Mouse (Mus musculus): ENCODE results near the gene Arhgef25.
"Not testable (repeated sequence)": the region's sequence is repeated elsewhere in the genome, so short reads cannot be mapped to it uniquely, and the experiment has no call there.

Gene Arhgef25

DNA sequence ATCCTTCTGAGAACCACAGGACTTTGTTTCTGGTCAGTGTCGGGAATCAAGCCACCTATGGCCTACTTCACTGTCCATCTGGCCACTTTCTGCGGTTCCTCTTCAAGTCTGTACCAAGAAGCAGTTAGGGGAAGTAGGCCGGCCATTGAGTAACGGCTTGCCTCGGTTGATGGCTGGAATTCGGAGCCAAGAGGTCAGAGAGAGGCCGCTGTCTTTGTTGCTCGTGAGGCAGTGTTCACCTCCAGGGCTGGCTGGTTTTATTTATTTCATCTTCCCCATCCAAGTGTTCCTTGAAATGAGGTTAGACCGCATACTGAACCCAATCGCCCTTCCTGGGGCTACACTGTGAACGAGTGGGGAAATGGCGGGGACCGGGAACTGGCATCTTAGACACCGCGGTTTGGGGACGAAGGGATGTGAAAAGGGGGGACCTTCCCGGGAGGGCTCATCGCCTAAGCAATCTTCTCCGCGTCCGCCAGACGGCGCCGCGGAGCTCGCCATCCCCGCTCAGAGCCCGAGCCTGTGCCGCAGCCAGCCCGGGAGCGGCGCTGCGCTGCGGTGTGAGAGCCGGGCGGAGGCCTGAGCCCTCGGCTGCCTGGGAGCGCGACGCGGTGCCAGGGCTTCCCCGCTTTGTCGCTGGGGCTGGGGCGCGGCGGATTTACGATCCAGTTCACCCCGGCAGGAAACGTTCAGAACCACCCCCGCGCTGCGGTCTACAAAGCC lies 25.1 kb downstream of the Arhgef25 start, which contains the start of gene B4galnt1:
Gene B4galnt1 (plus strand): TSS at position 595 of the 723 bp plus-strand sequence.
- peak in 1 of 2 experiments; percentile 65 for DNase-seq

DNA sequence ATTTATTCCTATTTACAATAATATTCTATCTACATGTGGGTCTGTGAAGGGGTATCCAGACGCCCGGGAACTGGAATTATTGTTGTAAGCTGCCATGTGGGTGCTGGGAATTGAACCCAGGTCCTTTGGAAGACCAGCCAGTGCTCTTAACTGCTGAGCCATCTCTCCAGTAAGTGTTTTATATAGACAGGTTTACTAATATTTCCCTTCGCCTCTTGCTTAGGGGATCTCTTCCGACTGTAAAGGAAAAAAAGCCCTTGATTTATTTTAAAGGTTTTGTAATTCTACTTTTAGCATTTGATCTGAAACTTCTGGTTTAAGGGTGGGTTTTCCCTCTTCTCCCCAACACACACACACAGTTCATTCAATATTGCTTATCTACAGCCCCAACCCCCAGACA lies 25.7 kb downstream of the Arhgef25 start:
- DNase-seq, result no peak

DNA sequence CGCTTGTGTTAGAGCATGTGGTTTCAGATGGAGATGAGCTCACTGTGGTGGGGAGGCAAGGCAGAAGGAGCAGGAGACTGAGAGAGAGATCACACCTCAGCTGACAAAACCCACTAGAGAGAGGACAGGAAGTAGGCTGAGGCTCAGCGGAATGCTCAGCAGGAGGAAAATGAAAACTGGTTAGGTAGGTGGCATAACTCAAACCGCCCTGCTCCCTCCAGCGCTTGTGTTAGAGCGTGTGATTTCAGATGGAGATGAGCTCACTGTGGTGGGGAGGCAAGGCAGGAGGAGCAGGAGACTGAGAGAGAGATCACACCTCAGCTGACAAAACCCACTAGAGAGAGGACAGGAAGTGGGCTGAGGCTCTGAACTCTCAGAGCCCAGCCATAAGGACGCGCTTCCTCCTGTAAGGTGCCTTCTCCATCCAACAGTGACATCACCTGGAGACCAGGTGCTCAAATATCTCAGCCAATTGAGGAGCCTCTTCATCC lies 27.1 kb downstream of the Arhgef25 start:
- DNase-seq, result not testable (repeated sequence)

DNA sequence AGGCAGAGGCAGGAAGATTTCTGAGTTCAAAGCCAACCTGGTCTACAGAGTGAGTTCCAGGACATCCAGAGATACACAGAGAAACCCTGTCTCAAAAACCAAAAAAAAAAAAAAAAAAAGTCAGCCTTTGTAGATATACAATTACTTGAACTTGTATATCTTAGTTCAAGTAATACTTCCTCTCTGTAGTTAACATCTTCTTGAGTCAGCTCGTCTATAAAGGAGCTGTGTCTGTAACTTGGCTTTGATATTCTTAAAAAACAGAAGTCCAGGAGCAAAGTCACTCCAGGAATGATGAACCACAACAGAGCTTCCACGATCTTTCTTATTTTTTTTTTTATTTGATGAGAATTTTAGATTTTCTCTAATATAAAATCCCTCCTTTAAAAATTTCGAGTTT lies 29.2 kb downstream of the Arhgef25 start:
- DNase-seq, result no peak

DNA sequence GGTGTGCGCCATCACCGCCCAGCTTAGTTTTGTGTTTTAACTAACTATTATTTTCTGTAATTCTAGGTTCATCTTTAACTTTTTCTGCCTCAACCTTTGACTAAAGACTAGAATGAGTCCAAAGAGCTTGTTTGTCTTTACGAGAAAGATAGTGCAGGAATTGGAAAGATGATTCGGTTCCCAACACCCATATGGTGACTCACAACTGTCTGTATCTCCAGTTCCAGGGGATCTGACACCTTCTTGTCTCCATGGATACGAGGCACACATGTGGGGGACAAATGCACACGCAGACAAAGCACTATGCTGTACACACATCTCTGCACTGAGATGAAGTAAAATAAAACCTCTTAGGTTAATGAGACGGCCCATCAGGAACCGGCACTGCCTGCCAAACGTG lies 29.8 kb downstream of the Arhgef25 start:
- no peak for DNase-seq

DNA sequence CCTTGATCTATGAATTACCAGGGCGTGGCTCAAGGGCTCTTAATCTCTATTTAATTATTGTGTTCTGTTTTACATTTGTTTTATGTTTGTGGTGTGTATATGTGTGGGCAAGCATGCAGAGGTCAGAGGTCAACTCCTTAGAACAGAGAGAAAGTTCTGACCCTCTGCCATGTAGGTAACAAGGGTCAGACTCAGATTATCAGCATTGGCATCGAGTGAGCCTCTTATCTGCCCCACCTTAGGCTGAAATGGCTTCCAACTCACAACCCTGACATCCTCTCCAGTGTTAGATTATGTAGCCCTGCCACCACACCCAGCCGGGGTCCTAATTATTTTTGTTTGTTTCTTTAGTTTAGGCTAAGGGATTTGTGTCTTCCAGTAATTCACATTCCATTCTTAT lies 31.4 kb downstream of the Arhgef25 start:
- no peak for DNase-seq

DNA sequence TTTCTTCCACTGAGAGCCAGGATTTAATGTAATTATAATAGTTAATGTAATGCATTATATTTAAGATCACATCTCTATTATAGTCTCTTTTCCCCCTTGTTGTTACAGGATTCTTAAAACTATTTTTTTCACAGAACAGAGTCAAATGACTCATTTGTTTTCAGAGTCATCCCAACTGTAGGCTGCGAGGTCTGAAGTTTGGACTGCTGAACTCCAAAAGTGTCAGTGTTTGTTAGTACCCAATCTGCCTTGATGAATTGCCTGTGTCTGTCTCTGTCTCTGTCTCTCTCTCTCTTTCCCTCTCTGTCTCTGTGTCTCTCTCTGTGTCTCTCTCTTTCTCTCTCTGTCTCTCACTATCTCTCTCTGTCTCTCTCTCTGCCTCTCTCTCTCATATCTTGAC lies 33.4 kb downstream of the Arhgef25 start:
- DNase-seq, result no peak

DNA sequence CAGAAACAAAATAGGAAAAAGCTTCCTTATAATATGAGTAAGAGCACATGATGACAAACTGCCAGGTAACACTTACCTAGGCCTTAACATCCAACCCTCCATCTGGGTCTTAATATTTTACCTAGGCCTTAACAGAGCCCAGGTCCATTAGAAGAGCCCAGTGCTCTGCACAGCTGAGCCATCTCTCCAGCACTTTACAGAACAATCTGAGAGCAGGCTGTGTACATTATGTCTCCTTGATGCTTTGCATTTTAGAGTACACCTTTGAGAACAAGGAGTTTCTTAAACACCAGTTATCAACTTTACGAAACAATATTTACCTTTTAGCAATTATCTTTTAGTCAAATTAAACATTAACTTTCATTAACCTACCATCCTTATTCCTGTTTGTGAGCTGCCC lies 33.8 kb downstream of the Arhgef25 start:
- DNase-seq, result no peak

DNA sequence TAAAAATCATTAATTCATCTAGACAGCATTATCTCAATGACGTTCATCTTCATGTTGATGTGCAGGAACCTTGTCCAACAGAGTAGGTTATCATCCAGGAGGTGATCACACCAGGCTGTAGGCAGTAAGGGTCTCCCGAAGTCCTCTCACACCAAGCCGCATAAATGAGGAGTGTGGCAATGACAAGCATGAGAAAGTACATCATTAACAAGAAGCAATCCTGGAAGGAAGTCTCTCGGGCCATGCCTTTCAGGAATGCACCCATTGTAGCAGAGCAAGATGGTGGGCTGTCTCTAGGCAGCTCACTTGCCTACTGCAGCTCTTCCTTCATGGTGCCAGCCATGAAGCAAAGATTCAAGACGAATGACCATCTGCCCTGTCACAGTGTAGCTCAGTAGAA lies 35.2 kb downstream of the Arhgef25 start:
- no peak for DNase-seq

DNA sequence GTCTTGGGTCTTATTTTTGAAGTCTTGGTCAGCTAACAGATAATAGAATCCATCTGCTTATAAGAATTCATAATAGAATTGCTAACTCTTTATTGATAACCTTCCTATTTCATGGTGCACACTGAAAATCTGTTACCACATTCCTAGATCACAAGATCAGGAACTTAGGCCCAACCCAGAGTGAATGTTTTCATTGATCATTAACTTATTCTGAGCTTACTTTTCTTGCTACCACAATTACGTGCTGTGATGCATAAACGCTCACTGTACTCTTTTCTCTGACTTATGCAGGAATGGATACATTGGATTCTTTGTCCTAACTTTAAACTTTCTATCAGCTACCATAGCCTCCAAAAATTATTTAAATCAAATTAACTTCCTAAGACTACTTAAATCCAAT lies 35.6 kb downstream of the Arhgef25 start:
- no peak for DNase-seq

DNA sequence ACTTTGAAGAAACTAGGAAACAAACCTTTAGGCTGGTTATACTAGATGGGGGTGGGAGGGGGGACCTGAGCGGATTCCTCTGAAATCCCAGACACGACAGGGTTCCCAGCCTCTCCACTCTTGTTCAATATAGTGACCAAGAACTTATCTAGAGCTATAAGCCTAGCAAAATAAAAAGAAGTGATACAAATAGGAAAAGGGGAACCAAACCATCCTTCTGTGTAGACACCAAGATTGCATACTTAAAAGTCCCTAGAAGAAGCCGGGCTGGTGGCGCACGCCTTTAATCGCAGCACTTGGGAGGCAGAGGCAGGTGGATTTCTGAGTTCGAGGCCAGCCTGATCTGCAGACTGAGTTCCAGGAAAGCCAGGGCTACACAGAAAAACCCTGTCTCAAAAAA lies 36.6 kb downstream of the Arhgef25 start:
- DNase-seq, result no peak

DNA sequence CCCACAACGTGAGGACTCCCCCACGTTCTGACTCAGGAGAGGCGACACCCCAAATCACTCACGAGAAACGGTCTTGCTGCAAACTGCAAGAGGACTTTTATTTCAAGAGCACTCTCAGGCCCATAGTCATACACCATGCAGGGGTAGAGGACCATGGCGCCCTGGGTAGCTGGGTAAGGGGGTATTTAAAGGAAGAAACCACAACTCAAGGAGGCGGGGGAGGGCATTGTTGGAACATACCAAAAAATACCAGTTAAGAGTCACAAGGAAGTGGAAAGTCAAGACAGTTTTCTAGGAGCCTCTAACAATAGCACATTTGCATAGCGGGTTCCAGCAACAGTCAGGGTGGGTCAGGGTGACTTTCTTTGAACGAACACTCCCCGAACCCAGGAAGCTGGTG lies 37.3 kb downstream of the Arhgef25 start:
- DNase-seq, result not testable (repeated sequence)

DNA sequence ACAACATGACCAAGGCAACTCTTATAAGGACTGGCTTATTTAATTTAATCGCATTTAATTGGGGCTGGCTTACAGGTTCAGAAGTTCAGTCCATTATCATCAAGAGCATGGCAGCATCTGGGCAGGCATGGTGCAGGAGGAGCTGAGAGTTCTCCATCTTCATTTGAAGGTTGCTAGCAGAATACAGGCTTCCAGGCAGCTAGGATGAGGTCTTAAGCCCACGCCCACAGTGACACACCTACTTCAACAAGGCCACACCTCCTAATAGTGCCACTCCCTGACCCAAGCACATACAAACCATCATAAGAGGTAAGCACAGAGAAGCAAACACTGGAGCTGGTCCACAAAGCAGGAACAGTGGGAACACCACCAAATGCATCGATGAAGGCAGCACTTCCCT lies 38.6 kb downstream of the Arhgef25 start:
- DNase-seq, result not testable (repeated sequence)

DNA sequence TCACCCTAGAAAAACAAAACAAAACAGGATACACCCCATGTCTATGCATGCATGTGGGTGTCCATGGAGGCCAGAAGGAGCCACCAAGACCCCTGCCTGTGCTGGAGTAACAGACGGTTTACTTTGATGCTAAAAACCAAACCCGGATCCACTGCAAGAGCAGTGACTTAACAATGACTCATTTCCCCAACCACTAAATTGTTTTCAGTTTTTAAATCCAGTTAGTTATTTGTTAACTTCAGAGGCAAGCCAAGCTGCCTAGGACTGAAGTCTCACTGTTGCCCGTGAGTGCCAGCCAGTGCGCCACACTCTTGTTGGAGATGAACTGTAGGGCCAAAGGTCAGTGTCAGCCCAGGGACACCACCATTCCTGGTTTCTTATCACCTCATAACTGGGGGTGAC lies 39.4 kb downstream of the Arhgef25 start:
- peak; percentile 77 to 78 for DNase-seq

DNA sequence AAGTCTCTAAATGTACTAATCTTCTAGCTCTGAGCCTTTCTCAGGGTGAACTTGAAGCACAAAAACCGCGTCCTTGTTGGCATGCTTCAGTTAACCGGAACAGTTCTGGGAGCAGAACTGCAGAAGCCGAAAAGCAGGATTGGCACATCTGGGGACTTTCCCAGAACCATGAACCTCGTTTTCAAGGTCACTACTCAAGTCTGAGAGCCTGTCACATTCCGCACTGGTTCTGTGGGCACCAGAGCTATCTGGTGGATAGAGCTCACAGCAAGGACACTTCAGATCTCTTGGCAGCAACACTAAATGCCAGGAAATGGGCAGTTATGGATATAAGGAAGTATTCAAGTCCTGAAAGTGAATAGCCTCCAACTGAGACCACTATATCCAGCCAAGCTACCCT lies 42.7 kb downstream of the Arhgef25 start:
- peak in 1 of 2 experiments; percentile 21 for DNase-seq

DNA sequence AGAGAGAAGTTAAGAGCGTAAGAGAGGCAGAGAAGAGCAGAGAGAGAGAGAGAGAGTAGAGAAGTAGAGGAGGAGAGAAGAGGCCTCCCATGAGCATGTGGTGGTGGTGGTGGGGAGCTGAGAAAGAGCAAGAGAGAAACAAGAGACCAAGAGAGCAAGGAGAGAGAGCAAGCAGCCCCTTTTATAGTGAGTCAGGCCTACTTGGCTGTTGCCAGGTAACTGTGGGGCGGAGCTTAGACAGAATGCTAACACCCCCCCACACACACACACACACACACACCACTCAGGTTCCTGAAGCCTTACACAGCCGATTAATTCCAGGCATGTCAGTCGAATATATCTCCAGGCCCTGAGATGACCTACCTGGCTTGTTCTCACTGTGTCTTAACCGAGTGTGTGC lies 44.6 kb downstream of the Arhgef25 start:
- DNase-seq, result no peak

DNA sequence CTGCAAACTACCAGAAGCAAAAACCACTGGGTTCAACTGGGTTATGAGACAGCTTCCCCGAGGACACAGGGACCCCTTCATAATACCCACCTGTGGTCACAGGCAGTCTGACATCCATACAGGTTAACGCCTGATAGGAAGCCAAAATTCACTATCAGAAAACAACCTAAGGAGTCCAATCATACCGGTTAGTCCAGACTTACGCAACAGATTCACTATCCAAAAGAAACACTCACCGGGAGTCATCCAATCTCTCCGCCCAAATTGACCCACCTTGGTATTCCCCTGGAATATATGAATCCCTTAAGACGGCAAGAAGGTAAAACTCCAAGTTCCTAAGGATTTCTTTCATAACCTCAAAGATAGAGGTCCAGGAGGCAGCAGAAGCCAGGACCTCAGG lies 45.3 kb downstream of the Arhgef25 start:
- no peak for DNase-seq

DNA sequence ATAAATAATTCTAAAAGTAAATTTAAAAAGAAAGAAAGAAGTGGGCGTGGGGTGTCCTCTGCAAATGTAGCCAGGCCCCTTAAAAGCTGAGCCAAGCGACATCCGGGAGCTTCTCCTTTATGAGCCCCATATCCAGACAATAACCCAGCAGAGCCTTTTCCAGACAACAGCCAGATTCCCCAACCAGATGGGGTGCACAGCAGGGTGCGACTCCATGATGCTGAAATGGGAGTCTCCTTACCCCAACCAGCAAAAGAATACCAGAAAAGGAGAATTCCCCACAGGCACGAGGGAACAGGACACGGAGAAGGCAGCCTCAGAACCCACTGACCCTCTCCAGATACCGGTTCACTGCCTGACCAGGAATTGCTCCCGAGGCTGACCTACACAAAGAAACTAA lies 46.7 kb downstream of the Arhgef25 start:
- no peak for DNase-seq

DNA sequence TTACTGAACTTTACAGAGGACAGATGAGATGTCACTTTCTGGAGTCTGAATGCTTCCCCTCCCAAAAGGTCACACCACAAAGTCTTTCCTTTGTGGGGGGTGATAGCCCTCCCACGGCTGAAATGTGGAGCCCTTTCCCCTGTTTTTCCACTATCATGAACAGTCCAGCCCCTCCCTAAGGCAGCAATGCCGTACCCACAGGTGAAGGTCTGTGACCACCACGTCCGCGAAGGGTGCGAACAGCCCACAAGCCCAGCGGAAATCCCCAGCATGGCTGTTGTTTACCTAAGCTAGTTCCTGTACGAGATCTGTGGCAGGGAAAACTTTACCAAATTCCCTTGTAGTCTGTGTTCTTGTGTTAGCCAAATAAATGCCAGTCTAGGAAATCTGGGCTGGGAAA lies 48.4 kb downstream of the Arhgef25 start:
- DNase-seq, result no peak

DNA sequence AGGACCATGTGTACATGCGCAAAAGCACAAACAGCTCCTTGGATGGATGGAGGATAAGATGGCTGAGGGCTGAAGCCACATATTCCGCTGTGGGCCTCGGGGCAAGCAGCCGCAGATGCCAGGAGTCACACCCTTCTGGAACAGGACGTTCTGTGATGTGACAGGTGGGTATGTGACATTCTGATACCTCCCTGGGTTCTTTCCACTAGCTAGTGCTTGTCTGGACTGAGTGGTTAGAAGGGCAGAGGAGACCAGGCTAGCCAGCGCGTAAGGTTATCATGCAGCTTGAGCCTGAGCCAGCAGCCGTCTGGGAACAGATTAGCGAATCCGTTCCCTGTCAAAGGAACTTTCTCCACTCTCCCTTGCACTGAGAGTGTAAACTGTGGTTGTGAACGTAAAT lies 48.9 kb downstream of the Arhgef25 start:
- no peak for DNase-seq

DNA sequence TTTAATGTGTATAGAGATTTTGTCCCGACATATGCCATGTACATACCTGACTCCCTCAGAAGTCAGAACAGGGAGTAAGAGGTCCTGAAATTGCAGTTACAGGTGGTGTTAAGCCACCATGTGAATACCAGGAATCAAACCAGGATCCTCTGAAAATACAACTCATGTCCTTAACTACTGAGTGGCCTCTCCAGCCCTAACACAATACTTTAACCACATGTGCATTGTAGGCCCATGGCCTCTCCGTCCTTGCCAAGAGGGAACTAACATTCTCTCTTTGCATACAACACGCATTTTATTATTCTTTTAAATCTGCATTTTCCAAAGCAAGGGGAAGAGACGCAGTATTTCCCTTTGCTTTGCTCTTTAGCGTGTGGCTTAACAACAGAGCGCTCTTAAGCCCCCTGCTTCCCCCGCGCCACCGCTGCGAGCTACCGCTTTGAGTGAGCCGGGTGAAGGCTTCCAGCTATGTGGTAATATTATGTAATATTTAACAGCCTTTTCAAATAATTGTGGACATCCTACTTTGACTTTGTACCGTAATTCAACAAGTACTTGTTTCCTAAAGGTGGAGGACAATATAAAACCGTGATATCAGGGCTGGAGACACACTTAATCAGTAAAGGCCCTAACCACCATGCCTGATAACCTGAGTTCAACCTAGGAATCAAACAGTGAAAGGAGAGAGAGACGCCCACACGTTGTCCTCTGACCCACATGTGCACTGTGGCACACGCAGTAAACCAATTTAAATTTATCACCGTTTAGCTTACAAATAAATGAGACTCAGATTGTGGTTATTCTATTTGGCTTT lies 51.3 kb downstream of the Arhgef25 start:
- DNase-seq, result peak in 1 of 2 experiments; percentile 15

DNA sequence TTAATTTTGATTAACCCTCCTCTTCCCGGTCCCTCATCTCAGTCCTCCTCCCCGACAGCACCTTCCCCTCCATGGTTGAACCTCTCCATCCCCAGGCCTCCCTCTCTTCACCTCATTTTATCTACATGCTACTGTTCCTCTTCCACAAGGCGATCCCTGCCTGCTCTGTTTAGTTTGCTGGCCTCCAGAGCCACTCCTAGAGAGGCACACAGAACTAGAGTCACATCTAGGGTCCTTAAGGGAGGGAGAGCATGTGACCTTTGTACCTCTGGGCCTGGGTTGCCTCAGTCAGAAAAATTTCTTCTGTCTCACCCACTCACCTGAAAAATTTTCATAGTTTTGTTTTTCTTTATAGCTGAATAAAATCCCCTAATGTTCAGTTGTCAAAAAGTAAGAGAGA lies 52.0 kb downstream of the Arhgef25 start:
- DNase-seq, result no peak

DNA sequence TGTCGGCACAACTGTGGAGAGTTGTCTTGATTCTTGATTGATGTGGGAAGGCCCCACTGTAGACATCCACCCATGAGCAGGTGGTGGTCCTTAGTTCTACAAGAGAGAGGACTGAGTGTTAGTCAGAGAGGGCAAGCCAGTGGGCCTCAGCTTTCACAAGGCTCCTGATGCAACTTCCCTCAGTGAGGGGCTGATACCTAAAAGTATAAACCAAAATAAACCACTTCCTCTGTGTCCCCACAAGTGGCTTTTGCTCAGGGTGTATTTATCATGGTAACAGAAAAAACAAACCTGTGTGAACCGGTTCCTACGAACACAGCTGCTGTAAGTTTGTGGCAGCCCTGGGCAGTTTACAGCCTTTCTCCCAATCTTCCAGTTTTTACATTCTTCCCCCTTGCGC lies 53.4 kb downstream of the Arhgef25 start:
- DNase-seq, result no peak

Data from kidney, adult 8-10 months (tissue).